Mouse (Mus musculus): ENCODE results near the gene Car9.

The Car9 gene

GRCm38 (mm10) chr4:43558028-43558630 lies 51.4 kb downstream of the Car9 start:
- in situ Hi-C loops (cut with MboI; ENCODE audit: low pct_unique_long_range_greater_than_20kb in 1 of 2, low sequenced_read_pairs in 2 of 2, unreplicated experiment in 1 of 2), result no loop called here

GRCm38 (mm10) chr4:43558631-43559356 lies 52.0 kb downstream of the Car9 start:
- in situ Hi-C loops (cut with MboI; ENCODE audit: low pct_unique_long_range_greater_than_20kb in 1 of 2, low sequenced_read_pairs in 2 of 2, unreplicated experiment in 1 of 2), result no loop called here

GRCm38 (mm10) chr4:43559519-43560242 lies 52.9 kb downstream of the Car9 start:
- in situ Hi-C loops (cut with MboI; ENCODE audit: low pct_unique_long_range_greater_than_20kb in 1 of 2, low sequenced_read_pairs in 2 of 2, unreplicated experiment in 1 of 2), result no loop called here

GRCm38 (mm10) chr4:43560243-43560611 lies 53.5 kb downstream of the Car9 start:
- in situ Hi-C loops (cut with MboI; ENCODE audit: low pct_unique_long_range_greater_than_20kb in 1 of 2, low sequenced_read_pairs in 2 of 2, unreplicated experiment in 1 of 2), result no loop called here

- in situ Hi-C loops (cut with MboI; ENCODE audit: low pct_unique_long_range_greater_than_20kb in 1 of 2, low sequenced_read_pairs in 2 of 2, unreplicated experiment in 1 of 2), result no loop called here
Measured at GRCm38 (mm10) chr4:43560976-43561375, 54.2 kb downstream of the Car9 start.

- in situ Hi-C loops (cut with MboI; ENCODE audit: low pct_unique_long_range_greater_than_20kb in 1 of 2, low sequenced_read_pairs in 2 of 2, unreplicated experiment in 1 of 2), result no loop called here
Measured at GRCm38 (mm10) chr4:43561436-43561996, 54.8 kb downstream of the Car9 start.

- in situ Hi-C loops (cut with MboI; ENCODE audit: low pct_unique_long_range_greater_than_20kb in 1 of 2, low sequenced_read_pairs in 2 of 2, unreplicated experiment in 1 of 2), result no loop called here
Measured at GRCm38 (mm10) chr4:43561997-43562768, 55.4 kb downstream of the Car9 start, which contains the start of the genes Creb3 and Tln1. TSS of gene Creb3 (plus strand) at chr4:43562332. TSS of gene Tln1 (minus strand) at chr4:43562691.

- in situ Hi-C loops (cut with MboI; ENCODE audit: low pct_unique_long_range_greater_than_20kb in 1 of 2, low sequenced_read_pairs in 2 of 2, unreplicated experiment in 1 of 2), result no loop called here
Measured at GRCm38 (mm10) chr4:43562769-43563600, 56.2 kb downstream of the Car9 start.

Measured in mouse embryonic stem cell (cell line).